Mouse (Mus musculus) adrenal gland, postnatal 0 days (tissue): ENCODE results near the gene Pbx4. TPM values are rescaled to one million over a fixed set of nuclear protein-coding genes. Genes with fewer than 3 reads are reported as not detected.

ENCODE experiments used
- polyA plus RNA-seq: library from polyadenylated mRNA; unstranded; fragments of >200 nt; fragmentation: Nextera tagmentation; extraction: Ambion mirVana; gene quantifications from 2 replicates; pipeline ENCODE4 v1.2.1, GENCODE M21; 2015

The Pbx4 gene
- polyA plus RNA-seq, result 6.5 and 9.4 TPM in 2 replicates

GRCm38 (mm10) chr8:69832298-69832853, at the start of gene Pbx4:
Gene Pbx4, plus strand, starts transcription at chr8:69832491.

DNA sequence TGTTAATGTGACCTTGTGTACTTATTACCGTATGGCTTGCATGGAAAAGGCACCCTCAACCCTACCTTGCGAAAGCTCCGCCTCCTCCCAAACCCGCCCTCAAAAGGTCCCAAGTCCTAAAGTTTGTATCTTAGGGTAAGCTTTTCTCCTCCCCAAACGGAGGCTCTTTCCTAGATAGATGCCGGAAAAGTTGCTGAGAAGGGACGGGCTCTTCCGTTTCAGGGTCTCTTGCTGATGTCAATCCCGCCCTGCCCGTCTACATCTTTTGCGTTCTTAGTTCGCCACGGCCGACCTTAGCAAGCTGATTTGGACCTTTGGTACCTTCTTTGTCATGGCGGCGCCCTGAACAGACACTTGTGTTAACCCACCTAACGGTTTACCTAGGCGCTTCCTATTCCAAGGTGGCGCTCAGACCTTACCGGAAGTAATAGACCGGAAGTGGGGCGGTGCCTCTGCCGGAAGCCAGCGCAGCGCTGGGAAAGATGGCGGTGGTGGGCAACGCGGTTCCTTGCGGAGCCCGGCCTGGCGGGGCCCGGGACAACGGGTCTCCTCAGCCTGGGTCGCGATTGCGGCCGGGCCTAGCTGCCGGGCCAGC, 41.4 kb upstream of the Pbx4 start, which contains the start of the genes Atp13a1 and Zfp866:
Atp13a1 (plus strand) TSS at position 391 of the 595 bp plus-strand sequence.
Zfp866 (minus strand) TSS at position 406 of the 595 bp plus-strand sequence.

DNA sequence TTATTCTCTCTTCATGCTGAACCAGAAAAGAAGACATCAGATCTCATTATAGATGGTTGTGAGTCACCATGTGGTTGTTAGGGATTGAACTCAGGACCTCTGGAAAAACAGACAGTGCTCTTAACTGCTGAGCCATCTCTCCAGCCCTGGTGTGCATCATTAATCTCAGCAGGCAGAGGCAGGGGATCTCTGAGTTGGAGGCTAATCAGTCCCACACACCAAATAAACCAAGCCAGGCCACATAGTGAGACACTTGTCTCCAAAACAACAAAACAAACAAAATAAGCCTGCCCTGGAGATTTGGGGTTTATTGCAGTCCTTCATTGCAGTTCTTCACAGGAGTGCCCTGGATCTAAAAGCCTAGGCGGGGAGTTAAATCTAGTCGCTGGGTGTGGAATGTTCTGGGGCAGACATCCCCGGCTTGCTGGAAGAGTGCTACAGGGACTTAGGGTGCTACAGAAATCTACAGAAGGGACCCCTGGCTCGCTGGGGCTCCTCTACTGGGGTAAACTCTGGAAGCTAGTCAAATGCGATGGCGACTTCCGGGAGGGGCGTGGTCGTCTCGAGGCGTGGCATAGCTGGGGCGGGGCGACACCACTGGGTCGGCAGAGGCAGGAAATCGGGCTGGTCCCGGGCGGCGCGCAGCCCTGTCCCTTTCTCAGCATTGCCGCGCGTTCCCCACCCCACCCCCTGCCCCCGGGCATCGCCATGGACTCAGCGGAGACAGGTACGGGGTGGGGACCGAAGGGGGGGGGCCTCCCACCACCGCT, 24.0 kb upstream of the Pbx4 start, which contains the start of gene Gmip:
Gmip (plus strand) TSS at position 586 of the 770 bp plus-strand sequence.

DNA sequence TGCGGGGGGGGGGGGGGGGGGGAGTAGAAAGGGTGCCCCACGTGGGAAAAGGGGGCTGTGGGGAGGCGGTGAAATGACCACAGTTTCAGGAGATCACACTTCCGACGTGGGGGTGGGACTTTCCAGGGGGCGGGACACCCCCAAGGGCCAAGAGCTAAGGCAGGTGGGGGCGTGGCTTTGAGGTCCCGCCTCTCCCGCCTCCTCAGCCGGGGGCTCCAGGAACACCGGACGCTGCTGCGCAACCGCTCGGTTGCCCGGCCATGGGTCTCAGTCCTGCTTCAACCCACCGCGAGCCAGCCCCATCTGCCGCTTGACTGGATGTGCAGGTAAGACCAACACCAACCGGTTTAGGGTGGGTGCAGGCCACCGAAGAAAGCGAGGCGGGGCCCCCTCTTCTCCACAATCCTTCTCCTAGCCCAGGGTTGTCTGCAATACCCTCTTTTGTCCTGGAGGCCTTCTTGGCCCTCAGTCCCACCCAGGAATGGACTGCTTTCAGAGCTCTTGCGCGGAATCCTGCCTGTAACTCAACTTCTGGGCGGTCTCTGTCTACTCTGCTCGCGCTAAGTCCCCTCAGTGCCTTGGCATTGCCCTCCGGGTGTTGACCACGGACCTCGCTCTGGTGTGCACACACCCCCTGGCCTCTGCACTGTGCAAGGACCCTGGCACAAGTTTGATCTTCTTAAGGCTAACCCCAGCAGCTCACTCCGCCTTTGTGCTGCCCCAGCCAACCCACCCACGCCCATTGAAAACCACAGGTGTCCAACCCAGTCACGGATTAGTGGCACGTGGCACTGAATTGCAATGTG, 9.7 kb upstream of the Pbx4 start, which contains the start of gene Lpar2:
Lpar2 (plus strand) TSS at position 44 of the 806 bp plus-strand sequence.

DNA sequence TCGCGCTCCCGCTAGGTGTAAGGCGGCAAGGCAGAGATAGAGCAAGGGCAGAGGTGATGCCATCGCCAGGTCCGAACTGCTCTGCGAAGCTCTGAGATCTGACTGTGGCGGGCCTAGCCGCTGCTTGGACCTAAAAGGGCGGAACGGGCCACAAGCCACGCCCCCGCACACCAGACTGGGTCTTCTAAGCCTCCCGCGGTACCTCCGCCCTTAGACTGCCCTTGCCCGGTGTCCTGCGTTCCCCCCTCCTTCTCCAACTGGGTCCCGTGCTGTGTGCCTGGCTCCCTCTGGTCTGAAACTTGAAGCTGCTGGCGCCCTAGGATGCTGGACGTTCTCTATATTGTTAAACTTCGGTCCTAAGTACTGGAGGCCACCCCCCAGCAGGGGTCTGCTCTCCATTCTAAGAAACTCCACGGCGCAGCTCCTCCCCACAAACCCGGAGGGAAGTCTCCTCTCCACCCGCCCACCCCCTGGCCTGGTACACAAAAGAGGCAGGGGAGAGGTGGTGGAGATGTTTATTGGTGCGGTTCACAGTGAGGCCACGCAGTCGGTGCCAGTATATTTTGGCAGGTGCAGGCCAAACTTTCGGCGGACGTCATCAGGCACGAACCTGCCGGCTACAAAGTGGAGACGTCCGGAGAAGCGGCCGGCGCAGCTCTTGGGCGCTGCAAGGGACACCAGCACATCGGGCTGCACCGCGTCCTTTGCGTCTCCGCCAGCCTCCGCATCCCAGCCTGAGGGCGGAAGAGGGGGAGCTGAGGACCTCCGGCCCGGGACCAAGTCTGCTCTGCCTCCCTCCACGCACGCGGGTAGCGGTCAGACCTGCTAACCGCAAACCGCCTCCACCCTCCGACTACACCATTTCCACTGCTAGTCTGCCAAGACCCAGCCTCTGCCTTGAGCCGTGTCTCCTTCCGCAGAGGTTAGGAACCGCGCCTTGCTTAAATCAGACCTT, 55.3 kb downstream of the Pbx4 start, which contains the start of gene Cilp2:
Cilp2 (minus strand) TSS at position 399 of the 955 bp plus-strand sequence.

GRCm38 (mm10) chr8:69902163-69903062, 70.1 kb downstream of the Pbx4 start, which contains the start of the genes Tssk6, Ndufa13 and Yjefn3:
Gene Tssk6, plus strand, starts transcription at chr8:69902184.
Gene Ndufa13, minus strand, starts transcription at chr8:69902558.
Gene Yjefn3, minus strand, starts transcription at chr8:69902712.

Other genes with a start within 250 kb of the Pbx4 start
- 18.9 and 21.1 TPM in 2 replicates for gene Zfp868, start 206.9 kb upstream of the Pbx4 start, polyA plus RNA-seq
- gene Zfp964, start 178.0 kb upstream of the Pbx4 start, polyA plus RNA-seq, result 1.2 and 1.9 TPM in 2 replicates
- gene Zfp869, start 121.8 kb upstream of the Pbx4 start, polyA plus RNA-seq, result 16.8 and 19.3 TPM in 2 replicates
- gene Zfp963, start 82.5 kb upstream of the Pbx4 start, polyA plus RNA-seq, result 4.0 and 4.7 TPM in 2 replicates
- 0.95 TPM in 1 of 2 replicates, not detected in the other for gene Gm20422, start 57.6 kb upstream of the Pbx4 start, polyA plus RNA-seq
- gene Atp13a1, start 41.3 kb upstream of the Pbx4 start, polyA plus RNA-seq, result 16.7 and 24.5 TPM in 2 replicates
- 10.2 and 11.8 TPM in 2 replicates for gene Zfp866, start 41.3 kb upstream of the Pbx4 start, polyA plus RNA-seq
- 9.1 and 9.2 TPM in 2 replicates for gene Gmip, start 23.8 kb upstream of the Pbx4 start, polyA plus RNA-seq
- gene Lpar2, start 10.1 kb upstream of the Pbx4 start, polyA plus RNA-seq, result 0.09 and 0.40 TPM in 2 replicates
- gene Cilp2, start 55.2 kb downstream of the Pbx4 start, polyA plus RNA-seq, result 0.50 and 0.52 TPM in 2 replicates
- 2.6 and 2.9 TPM in 2 replicates for gene Tssk6, start 69.7 kb downstream of the Pbx4 start, polyA plus RNA-seq
- gene Ndufa13, start 70.1 kb downstream of the Pbx4 start, polyA plus RNA-seq, result 308 and 360 TPM in 2 replicates
- gene Yjefn3, start 70.2 kb downstream of the Pbx4 start, polyA plus RNA-seq, result 3.1 and 3.7 TPM in 2 replicates
- 25.3 and 39.5 TPM in 2 replicates for gene Gatad2a, start 163.9 kb downstream of the Pbx4 start, polyA plus RNA-seq
- 26.7 and 38.9 TPM in 2 replicates for gene Mau2, start 210.2 kb downstream of the Pbx4 start, polyA plus RNA-seq
- 18.3 and 30.9 TPM in 2 replicates for gene Sugp1, start 210.3 kb downstream of the Pbx4 start, polyA plus RNA-seq
- gene Tm6sf2, start 240.4 kb downstream of the Pbx4 start, polyA plus RNA-seq, result 0.86 and 2.7 TPM in 2 replicates